Mouse (Mus musculus): Measurements from ENCODE around the gene Ntrk2. TPM values are rescaled to one million over a fixed set of nuclear protein-coding genes. Genes with fewer than 3 reads are reported as not detected.
"Not testable (repeated sequence)": the region's sequence is repeated elsewhere in the genome, so short reads cannot be mapped to it uniquely, and the experiment has no call there.

Ntrk2 gene
- polyA plus RNA-seq, 1 experiment, result 65.4 TPM

DNA sequence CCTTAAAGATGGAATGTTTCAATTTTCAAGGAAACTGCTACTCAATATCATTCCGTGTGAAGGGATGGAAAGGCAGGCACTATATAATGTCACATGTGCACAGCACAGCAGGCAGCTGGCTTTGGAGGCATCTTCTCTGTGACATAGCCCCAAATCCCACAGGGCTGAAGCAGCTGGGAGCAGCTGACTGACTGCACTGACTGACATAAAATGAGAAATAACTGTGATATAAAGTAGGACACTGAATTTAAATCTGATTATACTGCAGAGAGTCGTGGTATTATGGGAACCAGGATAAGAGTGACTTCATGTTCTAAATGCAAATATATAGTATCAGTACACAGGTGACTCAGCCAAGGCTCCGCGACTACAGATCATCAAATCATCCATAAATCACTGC is 282.6 kb downstream of the Ntrk2 start:
- DNase-seq (ENCODE audit: low read depth), result no peak
- TF ChIP-seq POLR2A (IDR thresholded peaks at IDR 0.05; ENCODE audit: borderline replicate concordance, extremely low read depth, insufficient read depth, insufficient read length, poor library complexity, severe bottlenecking), result no peak
- no peak for TF ChIP-seq CTCF (IDR thresholded peaks at IDR 0.05; ENCODE audit: borderline replicate concordance, extremely low read depth, insufficient read depth, insufficient read length)

DNA sequence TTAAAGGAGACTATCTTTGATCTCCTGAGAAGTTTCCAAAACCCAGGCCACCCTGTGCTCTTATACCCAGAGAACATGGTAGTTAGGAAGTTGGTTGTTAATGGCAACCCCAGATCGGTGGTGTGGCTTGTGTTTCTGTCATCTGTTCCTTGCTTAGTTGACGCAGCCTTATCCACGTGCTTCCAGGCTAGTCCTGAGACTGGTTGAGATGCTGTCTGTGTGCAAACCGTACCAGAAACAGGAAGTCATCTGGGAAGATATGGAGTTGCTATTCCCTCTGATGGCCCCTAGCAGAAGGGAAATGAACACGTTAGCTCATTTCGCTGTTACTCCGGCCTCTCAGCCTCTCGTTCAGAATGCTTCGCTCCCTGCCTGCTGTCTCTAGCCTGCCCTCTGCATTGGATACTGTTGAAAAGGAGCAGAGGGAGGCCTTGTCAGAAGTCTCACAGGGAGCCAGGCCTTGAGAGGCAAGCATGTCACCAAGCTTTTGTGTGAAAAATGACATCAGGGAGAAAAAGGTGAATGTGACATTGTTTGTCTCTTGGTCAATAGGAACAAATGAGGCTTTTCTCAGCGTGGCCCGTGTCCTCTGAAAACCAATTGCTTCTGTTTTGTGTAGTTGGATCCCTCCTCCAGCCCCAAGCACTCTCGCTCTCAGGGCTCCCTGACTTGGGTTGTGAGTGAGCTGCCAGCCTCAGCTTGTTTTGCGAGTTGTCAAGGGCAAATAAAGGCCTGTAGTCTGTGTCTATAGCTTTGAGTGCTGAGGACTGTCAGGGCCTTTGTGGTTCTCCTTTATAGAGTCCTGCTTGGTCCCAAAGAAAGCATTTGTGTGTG is 285.0 kb downstream of the Ntrk2 start:
- DNase-seq (ENCODE audit: low read depth), result peak; percentile 97
- peak; percentile 8; the same call in 1 of the 2 replicates for TF ChIP-seq CTCF (IDR thresholded peaks at IDR 0.05; ENCODE audit: borderline replicate concordance, extremely low read depth, insufficient read depth, insufficient read length)
- TF ChIP-seq POLR2A (IDR thresholded peaks at IDR 0.05; ENCODE audit: borderline replicate concordance, extremely low read depth, insufficient read depth, insufficient read length, poor library complexity, severe bottlenecking), result no peak

DNA sequence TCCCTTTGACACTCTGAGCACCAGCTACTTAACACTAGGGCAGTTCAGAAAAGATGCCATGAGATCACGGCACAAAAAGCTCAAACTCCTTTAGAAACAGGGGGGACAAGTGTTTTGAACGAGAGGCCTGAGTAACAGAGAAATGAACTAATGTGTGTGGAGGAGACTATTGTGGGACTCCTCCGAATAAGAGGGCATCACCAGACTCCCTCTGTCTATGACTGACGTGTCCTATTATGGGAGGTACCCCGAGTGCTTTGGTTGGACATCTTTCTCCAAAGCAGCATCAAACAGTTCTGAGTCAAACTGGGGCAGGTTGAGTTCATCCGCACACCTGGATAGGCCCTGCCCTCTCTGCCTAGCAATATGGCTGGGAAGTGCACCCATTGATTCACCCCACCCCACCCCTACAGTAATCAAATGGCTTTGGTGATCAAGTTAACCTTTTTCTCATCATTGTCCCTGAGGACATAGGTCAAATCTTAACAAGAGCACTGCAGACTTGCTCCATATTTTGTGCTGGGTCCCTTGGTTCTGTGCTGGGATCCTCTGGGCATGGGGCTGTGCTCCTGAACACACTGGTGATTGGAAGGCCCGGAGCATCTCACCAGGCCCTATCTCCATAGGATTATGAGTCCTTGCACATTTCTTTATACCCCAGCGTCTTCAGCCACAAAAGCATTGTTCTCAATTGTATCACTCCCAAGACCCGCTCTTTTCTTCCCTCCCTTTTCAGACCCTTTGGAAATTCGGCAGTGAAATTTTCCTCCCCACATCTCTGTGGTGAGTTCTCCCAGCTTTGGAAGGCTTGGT is 285.9 kb downstream of the Ntrk2 start:
- DNase-seq (ENCODE audit: low read depth), result no peak
- TF ChIP-seq POLR2A (IDR thresholded peaks at IDR 0.05; ENCODE audit: borderline replicate concordance, extremely low read depth, insufficient read depth, insufficient read length, poor library complexity, severe bottlenecking), result no peak
- TF ChIP-seq CTCF (IDR thresholded peaks at IDR 0.05; ENCODE audit: borderline replicate concordance, extremely low read depth, insufficient read depth, insufficient read length), result no peak

- no peak for TF ChIP-seq POLR2A (IDR thresholded peaks at IDR 0.05; ENCODE audit: borderline replicate concordance, extremely low read depth, insufficient read depth, insufficient read length, poor library complexity, severe bottlenecking)
- no peak for TF ChIP-seq CTCF (IDR thresholded peaks at IDR 0.05; ENCODE audit: borderline replicate concordance, extremely low read depth, insufficient read depth, insufficient read length)
- peak; percentile 98 for DNase-seq (ENCODE audit: low read depth)
Observed at GRCm38 (mm10) chr13:59092858-59093154, 286.4 kb downstream of the Ntrk2 start.

DNA sequence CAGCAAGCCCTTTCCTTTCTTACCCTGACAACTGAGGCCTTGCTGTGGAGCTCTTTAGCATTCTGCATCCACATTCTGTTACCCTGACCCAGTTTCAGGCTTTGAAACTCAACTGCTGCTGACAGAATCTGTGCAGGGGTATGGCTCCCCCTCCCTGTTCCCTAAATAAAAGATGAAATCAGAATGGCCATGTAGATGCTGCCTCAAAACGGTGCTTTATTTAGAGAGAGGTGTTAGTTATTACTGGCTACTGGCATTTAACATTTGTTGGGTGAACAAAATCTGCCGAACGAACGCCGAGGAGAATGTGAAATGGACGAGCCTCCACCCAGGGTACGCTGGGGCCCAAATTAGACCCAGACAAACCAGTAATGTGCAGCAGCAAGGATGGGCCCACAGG is 288.4 kb downstream of the Ntrk2 start:
- DNase-seq (ENCODE audit: low read depth), result peak; percentile 46
- TF ChIP-seq CTCF (IDR thresholded peaks at IDR 0.05; ENCODE audit: borderline replicate concordance, extremely low read depth, insufficient read depth, insufficient read length), result no peak
- TF ChIP-seq POLR2A (IDR thresholded peaks at IDR 0.05; ENCODE audit: borderline replicate concordance, extremely low read depth, insufficient read depth, insufficient read length, poor library complexity, severe bottlenecking), result no peak

- TF ChIP-seq CTCF (IDR thresholded peaks at IDR 0.05; ENCODE audit: borderline replicate concordance, extremely low read depth, insufficient read depth, insufficient read length) (no peak), POLR2A (IDR thresholded peaks at IDR 0.05; ENCODE audit: borderline replicate concordance, extremely low read depth, insufficient read depth, insufficient read length, poor library complexity, severe bottlenecking) (no peak)
Observed at GRCm38 (mm10) chr13:59095811-59096391, 289.5 kb downstream of the Ntrk2 start.

GRCm38 (mm10) chr13:59100086-59100485 is 293.7 kb downstream of the Ntrk2 start:
- DNase-seq (ENCODE audit: low read depth), result no peak
- TF ChIP-seq CTCF (IDR thresholded peaks at IDR 0.05; ENCODE audit: borderline replicate concordance, extremely low read depth, insufficient read depth, insufficient read length) (no peak), POLR2A (IDR thresholded peaks at IDR 0.05; ENCODE audit: borderline replicate concordance, extremely low read depth, insufficient read depth, insufficient read length, poor library complexity, severe bottlenecking) (no peak)

More at GRCm38 (mm10) chr13:59095811-59096391, 289.5 kb downstream of the Ntrk2 start:
- no peak for DNase-seq (ENCODE audit: low read depth)

- not testable (repeated sequence) for DNase-seq (ENCODE audit: low read depth)
Observed at GRCm38 (mm10) chr13:59107791-59108190, 301.4 kb downstream of the Ntrk2 start.

DNA sequence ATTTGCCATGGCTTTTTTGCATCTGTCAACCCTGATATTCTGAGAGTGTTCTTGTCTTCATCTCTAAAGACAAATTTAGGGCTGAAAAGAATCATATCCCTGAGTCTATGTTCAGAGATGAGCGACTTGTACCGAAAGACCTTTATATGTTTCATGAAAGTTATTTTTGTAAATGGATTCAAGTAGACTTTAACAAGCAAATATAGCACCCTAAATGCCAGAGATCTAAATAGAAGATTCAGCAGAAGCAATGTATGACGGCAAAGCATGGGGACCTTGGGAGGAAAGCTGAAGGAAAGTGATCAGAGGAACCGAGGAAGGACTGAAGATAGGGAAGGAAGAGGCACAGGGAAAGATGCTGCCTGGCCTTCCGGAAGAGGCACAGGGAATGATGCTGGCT is 303.7 kb downstream of the Ntrk2 start:
- TF ChIP-seq CTCF (IDR thresholded peaks at IDR 0.05; ENCODE audit: borderline replicate concordance, extremely low read depth, insufficient read depth, insufficient read length) (no peak), POLR2A (IDR thresholded peaks at IDR 0.05; ENCODE audit: borderline replicate concordance, extremely low read depth, insufficient read depth, insufficient read length, poor library complexity, severe bottlenecking) (no peak)
- no peak for DNase-seq (ENCODE audit: low read depth)

DNA sequence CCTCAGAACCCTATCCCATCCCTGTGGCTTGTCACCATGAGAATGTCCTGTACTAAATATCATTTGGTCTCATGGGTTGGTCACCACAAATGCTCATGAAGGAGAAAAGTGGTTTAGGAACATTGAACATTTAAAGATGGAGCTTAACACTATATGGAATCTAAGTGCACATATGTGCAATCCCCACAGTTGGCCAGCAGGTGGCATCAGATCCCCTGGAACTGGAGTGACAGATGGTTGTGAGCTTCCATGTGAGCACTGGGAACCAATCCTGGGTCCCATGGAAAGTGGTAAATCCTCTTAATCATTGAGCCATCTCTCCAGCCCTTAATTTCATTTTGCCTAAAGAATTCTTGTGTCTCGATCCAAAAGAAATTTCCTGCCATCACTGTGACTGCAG is 308.3 kb downstream of the Ntrk2 start:
- no peak for DNase-seq (ENCODE audit: low read depth)
- TF ChIP-seq CTCF (IDR thresholded peaks at IDR 0.05; ENCODE audit: borderline replicate concordance, extremely low read depth, insufficient read depth, insufficient read length) (peak; percentile 10; the same call in 1 of the 2 replicates), POLR2A (IDR thresholded peaks at IDR 0.05; ENCODE audit: borderline replicate concordance, extremely low read depth, insufficient read depth, insufficient read length, poor library complexity, severe bottlenecking) (no peak)

GRCm38 (mm10) chr13:59115551-59115950 is 309.2 kb downstream of the Ntrk2 start:
- DNase-seq (ENCODE audit: low read depth), result no peak

More at GRCm38 (mm10) chr13:59115551-59115950, 309.2 kb downstream of the Ntrk2 start:
- TF ChIP-seq CTCF (IDR thresholded peaks at IDR 0.05; ENCODE audit: borderline replicate concordance, extremely low read depth, insufficient read depth, insufficient read length) (no peak), POLR2A (IDR thresholded peaks at IDR 0.05; ENCODE audit: borderline replicate concordance, extremely low read depth, insufficient read depth, insufficient read length, poor library complexity, severe bottlenecking) (no peak)
